Mouse (Mus musculus) lung, adult 2 months (tissue): ENCODE results near the gene Kif2a.

Experiments
- CTCF ChIP-seq: fragments of 200-500 bp; IDR thresholded peaks from 2 replicates; pipeline ENCODE4 v1.5.1; 2011; ENCODE audit warnings: mild to moderate bottlenecking, low read length, control low read depth; ENCODE audit not compliant: insufficient read depth
- POLR2A ChIP-seq: fragments of 200-500 bp; IDR thresholded peaks from 2 replicates; pipeline ENCODE4 v1.6.1; 2011; ENCODE audit warnings: low read depth, mild to moderate bottlenecking, control low read depth, low read length, borderline replicate concordance; ENCODE audit errors: extremely low read depth

GRCm38 (mm10) chr13:107019443-107019842 lies 2.5 kb downstream of the Kif2a start:
- TF ChIP-seq POLR2A: no peak
- no peak for TF ChIP-seq CTCF
